Mouse (Mus musculus) spleen, embryonic (tissue): Measurements from ENCODE around the gene Tex22.

Experiments
- CTCF ChIA-PET: fragments of 350-600 bp; sonication (Branson Sonifier 250); formaldehyde crosslinking; loops from one replicate; lab custom pipeline; 2022; lab: Charles Lee

Tex22 gene

DNA sequence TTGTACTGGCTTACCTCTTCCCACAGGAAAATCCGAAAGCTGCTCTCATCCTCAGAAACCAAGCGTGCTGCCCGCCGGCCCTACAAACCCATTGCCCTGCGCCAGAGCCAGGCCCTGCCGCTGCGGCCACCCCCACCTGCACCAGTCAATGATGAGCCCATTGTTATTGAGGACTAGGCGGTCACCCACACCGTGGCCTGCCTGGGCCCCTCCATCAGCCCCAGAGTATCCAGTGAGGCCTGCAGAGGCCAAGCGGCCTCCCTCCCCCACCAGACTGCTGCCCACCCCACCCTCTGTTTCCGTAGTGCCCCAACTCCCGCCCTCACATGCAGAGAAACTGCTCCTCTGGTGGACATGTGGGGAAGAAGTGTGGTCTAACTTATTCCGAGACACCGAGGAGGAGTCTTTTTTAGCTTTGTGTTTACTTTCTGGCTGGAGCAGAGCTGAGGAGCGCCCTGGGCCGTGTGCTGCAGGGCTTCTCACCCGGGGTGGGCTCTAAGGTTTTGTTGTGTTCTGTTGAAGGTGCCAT is 62.3 kb downstream of the Tex22 start:
- CTCF ChIA-PET: interaction anchor here (0.6 kb wide), 1 partner anchor 100 kb away, joined by 7 read pairs; no protein-coding TSS in a partner anchor

DNA sequence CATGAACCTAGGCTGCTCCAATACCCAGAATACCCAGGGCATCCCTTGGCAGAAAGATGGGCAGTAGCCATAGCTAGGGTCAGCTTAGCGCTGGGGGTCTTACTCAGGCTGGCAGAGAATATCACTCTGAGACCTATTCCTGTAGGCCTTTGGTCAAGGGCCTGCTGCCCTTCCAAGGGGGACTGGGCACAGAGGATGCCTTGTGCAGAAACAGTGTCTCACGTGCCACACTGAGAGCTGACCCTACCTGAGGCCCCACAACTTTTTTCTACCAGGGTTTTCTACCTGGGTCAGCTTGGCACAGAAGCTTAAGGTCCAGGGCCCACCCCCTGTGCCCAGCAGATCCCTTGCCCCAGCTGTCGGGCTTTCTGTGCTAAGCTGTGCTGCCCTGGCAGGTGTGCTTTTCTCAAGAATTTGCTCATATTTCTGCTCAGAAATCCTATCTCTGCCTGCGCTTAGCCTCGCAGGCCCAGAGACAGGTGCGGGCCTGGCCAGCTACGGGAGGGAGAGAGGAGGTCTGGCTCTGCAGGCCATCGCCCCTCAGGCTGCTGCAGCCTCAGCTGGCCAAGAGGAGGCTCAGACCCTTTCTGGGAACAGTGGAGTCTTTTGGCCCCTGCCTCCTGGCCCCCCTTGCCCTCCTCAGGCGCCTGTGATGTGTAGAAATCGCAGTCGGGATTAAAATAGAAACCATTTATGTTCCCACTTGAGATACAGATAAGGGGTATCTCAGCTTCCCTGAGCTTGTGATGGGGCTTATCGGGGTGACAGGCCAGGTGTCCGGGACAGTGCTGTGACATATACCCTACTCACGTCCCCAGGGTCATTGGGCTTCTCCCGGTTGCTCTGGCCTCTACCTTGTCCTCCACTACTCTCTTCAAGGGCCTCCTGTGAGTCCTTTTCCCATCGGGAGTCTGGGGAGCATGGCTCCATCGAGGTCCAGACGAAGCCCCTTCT is 63.2 kb downstream of the Tex22 start:
- CTCF ChIA-PET: no interaction called here

DNA sequence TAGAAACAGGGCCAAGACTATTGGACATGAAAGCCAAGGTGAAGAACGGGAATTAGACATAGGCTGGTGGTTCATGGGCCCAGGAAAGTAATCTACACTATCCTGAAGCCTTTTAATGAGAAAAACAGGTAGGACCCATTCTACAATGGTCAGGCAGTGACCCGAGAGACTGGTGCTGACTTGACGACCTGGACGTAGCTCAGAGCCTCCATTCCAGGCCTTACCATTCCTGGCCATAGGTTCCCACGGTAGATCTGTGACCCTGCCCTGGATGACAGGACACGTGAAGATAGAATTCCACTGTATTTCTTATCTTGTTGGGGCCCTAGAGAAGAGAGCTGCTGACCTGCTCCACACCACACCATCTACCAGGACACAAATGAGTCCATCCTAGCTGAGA is 64.0 kb downstream of the Tex22 start:
- CTCF ChIA-PET: no interaction called here
